Mouse (Mus musculus): Measurements from ENCODE around the gene Rest.
"Not testable (repeated sequence)": the region's sequence is repeated elsewhere in the genome, so short reads cannot be mapped to it uniquely, and the experiment has no call there.

Rest gene

GRCm38 (mm10) chr5:77265081-77265670, at the start of gene Rest:
Rest (plus strand) TSS chr5:77265491.
- DNase-seq, result peak; percentile 89

DNA sequence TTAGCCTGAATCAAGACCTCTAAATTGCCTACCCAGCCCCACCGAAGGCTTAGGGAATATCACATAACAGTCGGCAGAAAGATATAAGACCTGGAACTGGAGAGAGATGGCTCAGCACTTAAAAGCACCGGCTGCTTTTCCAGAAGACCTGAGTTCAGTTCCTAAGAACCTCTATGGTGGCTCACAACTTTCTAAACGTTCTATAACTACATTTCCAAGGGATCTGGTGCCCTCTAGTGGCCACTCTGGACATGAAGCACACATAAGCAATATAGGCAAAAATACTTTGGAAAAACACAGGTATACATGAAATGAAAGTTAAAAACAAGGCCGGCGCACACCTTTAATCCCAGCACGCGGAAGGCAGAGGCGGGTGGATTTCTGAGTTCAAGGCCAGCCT, 48.1 kb upstream of the Rest start:
- peak; percentile 44 for DNase-seq

DNA sequence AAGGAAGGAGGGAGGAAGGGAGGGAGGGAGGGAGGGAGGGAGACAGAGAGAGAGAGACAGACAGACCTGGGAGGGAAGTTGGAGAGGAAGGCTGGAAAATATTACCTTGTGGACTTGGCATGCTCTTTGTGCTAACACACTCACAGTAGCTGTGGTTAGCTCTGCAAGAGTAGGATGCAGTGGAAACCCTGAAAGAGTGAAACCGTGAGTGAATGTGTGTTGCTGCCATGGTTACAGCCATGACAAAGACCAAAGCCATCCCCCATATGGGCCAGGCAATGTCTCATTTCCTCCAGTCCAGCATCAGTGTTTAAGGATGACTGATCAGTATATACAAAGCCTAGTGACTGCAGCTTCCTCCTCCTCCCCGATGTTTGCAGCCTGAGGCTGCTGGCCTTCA, 47.6 kb upstream of the Rest start:
- DNase-seq, result no peak

GRCm38 (mm10) chr5:77223043-77223975, 42.0 kb upstream of the Rest start:
- DNase-seq, result no peak

DNA sequence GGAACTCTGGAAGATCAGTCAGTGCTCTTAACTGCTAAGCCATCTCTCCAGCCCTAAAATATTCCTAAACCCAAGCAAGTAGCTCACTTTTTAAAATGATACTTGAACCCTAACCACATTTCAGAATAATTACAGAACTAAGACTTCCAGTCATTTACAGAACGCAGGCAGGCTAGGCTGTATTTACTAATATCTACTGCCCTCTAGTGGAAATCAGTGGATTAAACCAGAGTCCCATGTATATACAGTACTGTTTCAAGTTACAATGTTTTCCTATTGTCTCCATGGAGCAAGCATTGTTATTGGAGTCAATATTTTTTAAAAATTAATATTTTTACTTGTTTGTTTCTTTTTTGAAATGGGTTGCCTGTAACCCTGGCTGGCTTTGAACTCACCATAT, 36.3 kb upstream of the Rest start:
- DNase-seq, result no peak

GRCm38 (mm10) chr5:77231863-77232262, 33.4 kb upstream of the Rest start:
- DNase-seq, result not testable (repeated sequence)

DNA sequence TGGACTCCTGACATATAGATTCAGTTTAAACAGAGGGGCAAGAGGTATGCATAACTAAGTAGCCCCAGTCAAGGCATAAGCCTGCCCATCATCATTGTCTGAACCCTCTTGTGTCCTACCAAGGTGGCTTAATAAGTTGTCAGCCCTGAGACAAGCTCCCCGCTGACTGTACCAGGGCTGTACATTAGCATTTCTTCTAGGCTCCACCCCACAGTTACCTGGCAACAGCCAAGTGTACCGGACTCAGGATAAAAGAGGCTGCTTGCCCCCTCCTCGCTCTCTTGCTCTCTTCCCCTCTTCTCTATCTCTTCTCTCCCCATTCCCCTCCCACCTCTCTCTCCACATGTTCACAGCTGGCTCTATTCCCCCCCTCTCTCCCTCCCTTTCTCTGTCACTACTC, 30.4 kb upstream of the Rest start:
- DNase-seq, result no peak

GRCm38 (mm10) chr5:77237104-77237503, 28.2 kb upstream of the Rest start:
- no peak for DNase-seq

GRCm38 (mm10) chr5:77244331-77244987, 20.8 kb upstream of the Rest start:
- no peak for DNase-seq

DNA sequence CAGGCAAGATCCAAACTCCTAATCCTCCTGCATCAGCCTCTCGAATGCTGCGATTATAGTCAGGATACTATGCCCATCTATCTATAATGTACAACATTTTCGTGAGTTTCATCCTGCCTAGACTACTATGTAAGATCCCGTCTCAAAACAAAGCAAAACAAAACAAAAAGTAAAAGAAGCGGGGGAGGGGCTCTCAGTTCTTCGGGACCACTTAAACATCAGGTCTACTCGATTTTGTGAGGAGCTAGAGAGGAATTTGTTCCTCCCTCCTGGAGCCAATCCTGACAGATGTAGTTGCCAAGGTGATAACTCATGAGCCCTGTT, 19.9 kb upstream of the Rest start:
- no peak for DNase-seq

- peak; percentile 29 for DNase-seq
These were observed 19.3 kb upstream of the Rest start for GRCm38 (mm10) chr5:77245787-77246671.

DNA sequence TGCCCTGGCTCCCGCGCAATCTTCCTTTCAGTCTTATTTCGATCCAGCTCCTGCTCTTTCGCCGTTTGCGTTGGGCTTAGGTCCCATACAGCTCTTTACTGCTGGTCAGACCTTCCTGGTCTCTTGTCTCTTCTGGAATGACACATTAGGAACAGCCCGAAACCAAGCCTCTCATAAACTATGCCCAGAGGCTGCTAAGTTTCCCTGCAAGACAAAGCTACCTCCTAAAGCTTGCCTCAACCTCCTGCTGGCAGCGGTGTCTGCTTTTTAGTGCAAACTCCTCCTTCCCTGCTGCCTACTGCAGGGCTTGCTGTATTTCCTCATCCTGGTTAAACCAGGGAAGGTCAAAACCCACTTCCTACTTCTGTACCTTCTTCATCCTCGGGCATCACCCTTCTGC, 15.2 kb upstream of the Rest start:
- no peak for DNase-seq

GRCm38 (mm10) chr5:77251656-77252055, 13.6 kb upstream of the Rest start:
- no peak for DNase-seq

GRCm38 (mm10) chr5:77252115-77252827, 13.0 kb upstream of the Rest start:
- DNase-seq, result no peak

GRCm38 (mm10) chr5:77253154-77253553, 12.1 kb upstream of the Rest start:
- no peak for DNase-seq

DNA sequence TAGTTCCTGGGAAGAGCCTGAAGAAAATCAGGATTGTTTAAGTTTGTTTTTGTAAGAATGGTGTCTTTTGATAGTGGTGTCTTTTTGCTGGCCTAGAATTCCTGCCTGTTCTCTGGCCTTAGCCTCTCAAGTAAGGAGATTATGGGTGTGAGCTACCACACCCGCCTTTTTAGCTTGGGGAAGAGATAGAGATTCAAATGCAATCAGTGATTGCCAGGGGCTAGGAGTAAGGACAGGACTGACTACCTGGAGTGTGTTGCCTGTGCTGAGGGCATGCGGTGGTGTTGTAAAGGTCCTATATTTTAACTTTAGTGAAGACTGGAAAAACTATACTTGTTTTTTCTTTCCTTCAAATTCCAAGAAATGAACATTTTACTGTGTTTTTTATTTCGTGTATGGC, 10.9 kb upstream of the Rest start:
- no peak for DNase-seq

DNA sequence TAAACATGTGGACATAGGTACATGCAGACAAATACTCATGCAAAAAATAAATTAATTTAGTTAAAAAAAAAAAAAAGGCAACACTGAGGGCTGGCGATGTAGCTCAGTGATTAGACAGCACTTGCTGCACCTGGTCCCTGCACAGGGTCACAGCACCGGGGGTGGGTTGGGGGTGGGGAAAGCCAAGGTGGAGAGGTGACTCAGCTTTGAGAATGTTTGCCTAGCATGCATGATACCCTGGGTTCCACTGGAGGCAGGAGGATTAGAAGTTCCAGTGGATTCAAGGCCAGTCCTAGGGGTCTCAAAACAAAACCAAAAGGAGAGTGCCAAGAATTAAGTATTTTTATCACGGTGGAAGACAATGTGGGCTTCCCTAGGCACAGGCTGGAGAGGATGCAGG, 7.7 kb upstream of the Rest start:
- DNase-seq, result no peak

DNA sequence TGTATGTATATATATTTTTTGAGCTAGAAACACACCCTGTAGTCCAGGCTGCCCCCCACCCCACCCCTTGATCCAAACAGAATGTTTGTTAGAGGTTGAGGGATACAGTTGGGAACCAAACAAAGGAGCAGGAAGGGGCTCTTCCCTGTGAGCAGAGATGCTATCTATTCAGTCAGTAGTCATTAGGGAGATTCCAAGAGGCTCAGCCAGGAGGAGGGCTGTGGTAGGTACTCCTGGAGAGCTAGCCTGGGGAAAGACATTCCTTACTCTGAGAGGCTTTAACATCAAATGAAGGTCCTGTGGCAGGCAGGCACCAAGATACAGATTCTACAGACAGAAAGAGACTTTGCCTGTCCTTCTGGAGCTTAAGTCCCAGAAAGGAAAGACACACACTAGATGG, 6.0 kb upstream of the Rest start:
- no peak for DNase-seq

DNA sequence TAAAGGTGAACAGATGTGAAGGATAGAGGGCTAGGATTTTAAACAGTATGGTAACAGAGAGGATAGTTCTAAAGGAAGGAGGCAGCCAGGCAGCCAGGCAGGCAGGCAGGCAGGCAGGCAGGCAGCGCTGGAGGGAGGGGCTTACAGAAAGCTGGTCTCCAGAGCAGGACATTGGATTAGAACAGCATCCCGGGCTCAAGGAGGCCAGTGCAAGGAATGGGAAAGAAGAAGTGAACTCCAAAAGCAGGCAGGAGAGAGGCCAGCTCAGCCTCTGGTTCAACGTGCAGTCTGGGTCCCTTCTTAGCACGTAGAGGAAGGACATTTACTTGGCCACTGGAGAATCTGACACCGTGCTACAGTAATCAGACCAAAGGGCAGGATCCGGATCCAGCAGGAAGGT, 5.2 kb upstream of the Rest start:
- no peak for DNase-seq

DNA sequence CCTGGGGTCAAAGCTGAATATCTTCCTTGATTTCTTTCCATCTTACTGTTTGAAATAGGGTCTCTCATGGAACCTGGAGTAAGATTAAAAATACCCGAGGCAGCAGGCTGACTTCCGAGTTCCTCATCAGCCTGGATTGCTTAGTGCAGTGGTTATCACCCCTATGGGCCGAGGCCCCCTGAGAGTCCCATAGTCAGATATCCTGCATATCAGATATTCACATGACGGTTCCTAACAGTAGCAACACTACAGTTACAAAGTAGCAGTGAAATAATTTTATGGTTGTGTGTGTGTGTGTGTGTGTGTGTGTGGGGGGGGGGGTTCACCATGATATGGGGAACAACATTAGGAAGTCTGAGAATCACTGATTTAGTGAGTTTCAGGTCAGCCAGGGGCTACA, 4.2 kb upstream of the Rest start:
- DNase-seq, result no peak

DNA sequence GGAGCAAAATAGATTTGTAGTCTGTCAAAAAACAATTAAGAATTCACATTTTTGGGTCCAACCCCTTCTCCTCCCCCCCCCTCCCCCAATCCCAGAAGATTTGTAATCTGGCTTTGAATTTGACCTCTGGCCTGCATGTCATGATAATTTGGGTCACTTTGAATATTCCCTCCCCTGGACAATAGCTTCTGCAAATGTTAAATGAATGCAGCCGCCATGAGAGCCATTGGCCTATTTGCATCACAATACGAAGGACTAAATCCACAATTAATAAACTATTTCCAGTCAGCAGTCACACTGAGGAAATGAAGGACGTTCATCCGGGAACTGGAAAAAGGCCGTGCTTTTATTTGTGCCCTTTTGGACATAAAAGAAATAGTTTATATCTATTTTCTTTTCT, 3.2 kb upstream of the Rest start:
- DNase-seq, result no peak

DNA sequence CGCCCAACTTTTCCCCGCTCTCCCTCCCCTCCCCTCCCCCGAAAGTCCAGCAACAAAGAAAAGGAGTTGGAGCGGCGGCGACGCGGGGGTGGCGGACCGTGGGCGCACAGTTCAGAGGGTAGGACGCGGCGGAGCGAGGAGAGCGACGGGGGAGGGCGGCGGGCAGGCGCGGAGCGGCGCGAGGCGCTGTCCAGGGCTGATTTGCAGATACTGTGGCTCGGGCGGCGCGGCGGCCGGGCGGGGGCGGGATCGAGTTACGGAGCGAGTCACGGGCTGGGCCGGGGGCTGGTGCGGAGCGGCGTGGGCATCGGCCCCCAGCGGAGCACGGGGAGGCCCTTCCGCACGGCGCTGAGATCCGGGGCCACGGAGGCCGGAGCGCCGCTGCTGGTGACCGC, 377 bp downstream of the Rest start:
- peak; percentile 64 for DNase-seq
